Mouse (Mus musculus): Measurements from ENCODE around the gene Gpr107.

DNA sequence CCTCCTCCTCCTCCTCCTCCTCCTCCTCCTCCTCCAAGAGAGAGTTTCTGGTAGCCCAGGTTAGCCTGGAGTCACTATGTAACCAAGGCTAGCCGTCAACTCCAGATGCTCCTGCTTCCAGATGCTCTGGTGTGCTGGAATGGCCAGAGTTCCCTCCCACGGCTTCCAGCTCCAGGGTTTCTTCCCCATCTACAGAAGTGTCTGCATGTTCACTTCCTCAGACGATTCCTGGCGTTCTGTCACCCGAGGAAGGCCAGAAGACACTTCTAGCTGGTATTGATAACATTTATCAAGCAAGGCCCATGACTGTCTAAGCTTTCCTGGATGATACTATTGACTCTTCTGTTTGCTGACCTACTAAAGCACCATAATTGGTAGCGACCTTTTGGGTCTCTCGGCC is 27.0 kb upstream of the Gpr107 start:
- TF ChIP-seq CTCF (IDR thresholded peaks at IDR 0.05; ENCODE audit: borderline replicate concordance, insufficient read depth, low read length), result no peak
- TF ChIP-seq POLR2A (IDR thresholded peaks at IDR 0.05; ENCODE audit: low read depth, low read length), result no peak
